Comparison of ENCODE assay signal across 23 mouse cellular contexts in genomic region chr9:47229296-47229695, GRCm38 (mm10).
DNase-seq lines count a peak whose midpoint lies in the region; ATAC-seq and TF ChIP-seq lines count a peak whose summit lies in the region.
"Had no signal": no experiment of that assay in that cellular context is flagged by ENCODE, and none has a peak within 500 bp of the region (broad histone marks: within the 10 kb centered on the region; RNA-seq: fewer than 3 reads in every experiment).

No protein-coding gene starts in this region.

- no peaks in the 10 kb centered on the region for H3K27me3 ChIP-seq in limb, embryonic 11.5 days (ENCODE audit: control insufficient read depth, insufficient read depth, low read length)
- peaks cover 24% of the 10 kb centered on the region for H3K27me3 ChIP-seq in limb, embryonic 13.5 days
- H3K27me3 ChIP-seq in hindbrain, embryonic 12.5 days, result no peaks in the 10 kb centered on the region
- H3K27me3 ChIP-seq: embryonic facial prominence, embryonic 13.5 days; embryonic facial prominence, embryonic 15.5 days; forebrain, embryonic 12.5 days; forebrain, embryonic 15.5 days had no signal

- H3K4me1 ChIP-seq in limb, embryonic 11.5 days (ENCODE audit: control insufficient read depth, insufficient read depth, low read length), result peaks cover 13% of the 10 kb centered on the region; the same call in 1 of the 2 replicates
- peaks cover 19% of the 10 kb centered on the region for H3K4me1 ChIP-seq in limb, embryonic 13.5 days
- no peaks in the 10 kb centered on the region for H3K4me1 ChIP-seq in hindbrain, embryonic 12.5 days
- H3K4me1 ChIP-seq: embryonic facial prominence, embryonic 13.5 days; embryonic facial prominence, embryonic 15.5 days; forebrain, embryonic 10.5 days; forebrain, embryonic 12.5 days had no signal

- TF ChIP-seq CTCF in brain, embryonic 14.5 days (IDR thresholded peaks at IDR 0.05; ENCODE audit: borderline replicate concordance, extremely low read depth, insufficient read depth, insufficient read length), result no peak

- peak; percentile 57 for DNase-seq in brain, embryonic 14.5 days (ENCODE audit: low read depth)
- DNase-seq in forelimb bud, embryonic 11.5 days (ENCODE audit: low read depth, low spot score), result peak; percentile 56
- peak; percentile 56 for DNase-seq in limb, embryonic 11.5 days (ENCODE audit: low spot score)
- no peak for DNase-seq in thymus, postnatal 10 days (ENCODE audit: low spot score in 2 of 2)
- no peak for DNase-seq in adrenal gland, postnatal 10 days
- DNase-seq: adrenal gland, adult 2 months; adrenal gland, postnatal 14 days; adrenal gland, postnatal 36 days; cerebellum, adult 11 months; cerebellum, adult 18-20 months; cerebellum, adult 8-10 months; cerebellum, adult 9-11 months; cerebellum, postnatal 14 days; cerebellum, postnatal 36 days; embryo, embryonic 11 days had no signal

- no peak overlapping the region for H3K4me3 ChIP-seq in limb, embryonic 11.5 days (ENCODE audit: low read depth, low read length)
- H3K4me3 ChIP-seq in limb, embryonic 13.5 days, result no peak overlapping the region
- H3K4me3 ChIP-seq in hindbrain, embryonic 12.5 days, result no peak overlapping the region
- H3K4me3 ChIP-seq: embryonic facial prominence, embryonic 13.5 days; embryonic facial prominence, embryonic 15.5 days; erythroblast, embryonic 14.5 days; forebrain, embryonic 10.5 days; forebrain, embryonic 12.5 days; forebrain, embryonic 15.5 days had no signal

- H3K27ac ChIP-seq in limb, embryonic 11.5 days (replicated peaks; ENCODE audit: low read depth, low read length), result no peak overlapping the region
- no peak overlapping the region for H3K27ac ChIP-seq in limb, embryonic 13.5 days
- H3K27ac ChIP-seq in hindbrain, embryonic 12.5 days, result no peak overlapping the region
- H3K27ac ChIP-seq: embryonic facial prominence, embryonic 13.5 days; embryonic facial prominence, embryonic 15.5 days; forebrain, embryonic 10.5 days; forebrain, embryonic 12.5 days; forebrain, embryonic 15.5 days had no signal

- H3K9me3 ChIP-seq in limb, embryonic 11.5 days (ENCODE audit: control insufficient read depth, low read length), result no peaks in the 10 kb centered on the region
- H3K9me3 ChIP-seq in limb, embryonic 13.5 days, result no peaks in the 10 kb centered on the region
- no peaks in the 10 kb centered on the region for H3K9me3 ChIP-seq in hindbrain, embryonic 12.5 days (replicated peaks)
- H3K9me3 ChIP-seq: embryonic facial prominence, embryonic 13.5 days; embryonic facial prominence, embryonic 15.5 days; forebrain, embryonic 10.5 days; forebrain, embryonic 12.5 days; forebrain, embryonic 15.5 days had no signal

- H3K4me2 ChIP-seq in limb, embryonic 11.5 days (ENCODE audit: low read depth, severe bottlenecking), result no peak overlapping the region
- peak overlapping the region; percentile 19; the same call in 1 of the 2 replicates for H3K4me2 ChIP-seq in limb, embryonic 13.5 days (replicated peaks)
- no peak overlapping the region for H3K4me2 ChIP-seq in hindbrain, embryonic 12.5 days (replicated peaks)
- H3K4me2 ChIP-seq: embryonic facial prominence, embryonic 13.5 days; embryonic facial prominence, embryonic 15.5 days; forebrain, embryonic 12.5 days; forebrain, embryonic 15.5 days had no signal

- no peak overlapping the region for H3K9ac ChIP-seq in limb, embryonic 11.5 days (ENCODE audit: low read length)
- H3K9ac ChIP-seq in limb, embryonic 13.5 days, result no peak overlapping the region
- no peak overlapping the region for H3K9ac ChIP-seq in hindbrain, embryonic 12.5 days
- H3K9ac ChIP-seq: embryonic facial prominence, embryonic 13.5 days; embryonic facial prominence, embryonic 15.5 days; forebrain, embryonic 12.5 days; forebrain, embryonic 15.5 days had no signal

- no peak for TF ChIP-seq POLR2A in brain, embryonic 14.5 days (IDR thresholded peaks at IDR 0.05; ENCODE audit: borderline replicate concordance, extremely low read depth, insufficient read depth, insufficient read length, poor library complexity, severe bottlenecking)

- H3K36me3 ChIP-seq in limb, embryonic 11.5 days (ENCODE audit: control insufficient read depth, insufficient read depth, low read length), result no peaks in the 10 kb centered on the region
- no peaks in the 10 kb centered on the region for H3K36me3 ChIP-seq in limb, embryonic 13.5 days
- H3K36me3 ChIP-seq in hindbrain, embryonic 12.5 days, result no peaks in the 10 kb centered on the region
- H3K36me3 ChIP-seq: embryonic facial prominence, embryonic 13.5 days; embryonic facial prominence, embryonic 15.5 days; forebrain, embryonic 10.5 days; forebrain, embryonic 12.5 days; forebrain, embryonic 15.5 days had no signal

- no peak for ATAC-seq in limb, embryonic 11.5 days (ENCODE audit: insufficient number of reproducible peaks, low FRiP score, low TSS enrichment, low read depth)
- ATAC-seq in limb, embryonic 13.5 days (ENCODE audit: low FRiP score, low read depth), result no peak
- ATAC-seq in hindbrain, embryonic 12.5 days (ENCODE audit: low FRiP score), result no peak
- ATAC-seq: forebrain, embryonic 15.5 days had no signal

- WGBS in limb, embryonic 11.5 days, result 25% methylated on average over 6 of the region's 6 CpGs
- 15% methylated on average over 6 of the region's 6 CpGs for WGBS in limb, embryonic 13.5 days
- 85% methylated on average over 6 of the region's 6 CpGs for WGBS in hindbrain, embryonic 12.5 days

Comparison
In these comparisons a context has a peak if more than half of its experiments do, and no peak if none do; other contexts are left out.
1. DNase-seq: peak in brain, embryonic 14.5 days (single experiment), forelimb bud, embryonic 11.5 days (single experiment) and limb, embryonic 11.5 days (single experiment); none in thymus, postnatal 10 days (0 of 2) and adrenal gland, postnatal 10 days (single experiment).